Mouse (Mus musculus) midbrain, embryonic 16.5 days (tissue): ENCODE measurements around the gene Srebf2. TPM values are rescaled to one million over a fixed set of nuclear protein-coding genes. Genes with fewer than 3 reads are reported as not detected.
"Not testable (repeated sequence)": the region's sequence is repeated elsewhere in the genome, so short reads cannot be mapped to it uniquely, and the experiment has no call there.

Experiments used
- ATAC-seq: fragments of 200-750 bp; cut with Nextera tagmentation; 2 replicates; pipeline ENCODE4 v1.8.0; 2017; ENCODE audit warnings: moderate TSS enrichment
- H3K27ac ChIP-seq: fragments of 300-500 bp; sonication (generic); 2 replicates; pipeline ENCODE4 v1.5.1; 2014; ENCODE audit warnings: mild to moderate bottlenecking, low read length, mixed read lengths
- H3K27me3 ChIP-seq: fragments of 300-500 bp; sonication (generic); 2 replicates; pipeline ENCODE4 v1.6.1; 2014; ENCODE audit warnings: low read depth, low read length, mixed read lengths; ENCODE audit not compliant: control insufficient read depth, insufficient read depth
- H3K36me3 ChIP-seq: fragments of 300-500 bp; sonication (generic); 2 replicates; pipeline ENCODE4 v1.6.1; 2014; ENCODE audit warnings: mild to moderate bottlenecking, low read length, moderate library complexity, mixed read lengths; ENCODE audit not compliant: control insufficient read depth, insufficient read depth
- H3K4me1 ChIP-seq: fragments of 300-500 bp; sonication (generic); 2 replicates; pipeline ENCODE4 v1.6.1; 2014; ENCODE audit warnings: mild to moderate bottlenecking, low read length, mixed read lengths; ENCODE audit not compliant: control insufficient read depth, insufficient read depth
- H3K4me2 ChIP-seq: fragments of 300-500 bp; sonication (generic); 2 replicates; pipeline ENCODE4 v1.6.1; 2014; ENCODE audit warnings: mild to moderate bottlenecking, low read length, mixed read lengths
- H3K4me3 ChIP-seq: fragments of 300-500 bp; sonication (generic); 2 replicates; pipeline ENCODE4 v1.5.1; 2014; ENCODE audit warnings: low read depth, mild to moderate bottlenecking, low read length, moderate library complexity, mixed read lengths
- H3K9ac ChIP-seq: fragments of 300-500 bp; sonication (generic); 2 replicates; pipeline ENCODE4 v1.6.1; 2014; ENCODE audit warnings: low read depth, low read length, mixed read lengths
- H3K9me3 ChIP-seq: fragments of 300-500 bp; sonication (generic); replicated peaks from 2 replicates; pipeline ENCODE4 v1.6.1; 2014; ENCODE audit warnings: mild to moderate bottlenecking, low read length, mixed read lengths; ENCODE audit not compliant: control insufficient read depth, poor library complexity, severe bottlenecking
- WGBS: fragments of 180-500 bp; shearing (Covaris S2); extraction: QIAGEN DNeasy Blood & Tissue Kit; methylation state at CpG from one replicate; pipeline ENCODE4 v1.1.7; 2014; 5-methylcytosine and 5-hydroxymethylcytosine counted together
- polyA plus RNA-seq: library from polyadenylated mRNA; unstranded; fragments of >200 nt; fragmentation: Nextera tagmentation; extraction: Ambion mirVana; gene quantifications from 2 replicates; pipeline ENCODE4 v1.2.1, GENCODE M21; 2015

Srebf2 gene
- polyA plus RNA-seq, 1 experiment from 2014 or later: 194 TPM

GRCm38 (mm10) chr15:82232651-82233050 is 85.7 kb downstream of the Srebf2 start:
- no peak overlapping the region for H3K9ac ChIP-seq
- H3K4me2 ChIP-seq: no peak overlapping the region
- H3K27ac ChIP-seq: no peak overlapping the region
- H3K27me3 ChIP-seq: no peaks in the 10 kb centered on the region
- no peaks in the 10 kb centered on the region for H3K4me1 ChIP-seq
- 69% methylated on average over 4 of the region's 4 CpGs for WGBS
- no peaks in the 10 kb centered on the region for H3K9me3 ChIP-seq
- ATAC-seq: no peak
- no peak overlapping the region for H3K4me3 ChIP-seq
- H3K36me3 ChIP-seq: no peaks in the 10 kb centered on the region

GRCm38 (mm10) chr15:82235661-82236060 is 88.7 kb downstream of the Srebf2 start:
- Histone ChIP-seq H3K9ac (no peak overlapping the region), H3K4me3 (no peak overlapping the region), H3K4me1 (no peaks in the 10 kb centered on the region), H3K4me2 (no peak overlapping the region), H3K27ac (no peak overlapping the region), H3K36me3 (no peaks in the 10 kb centered on the region), H3K9me3 (no peaks in the 10 kb centered on the region), H3K27me3 (no peaks in the 10 kb centered on the region)
- no peak for ATAC-seq
- 69% methylated on average over 10 of the region's 10 CpGs for WGBS

GRCm38 (mm10) chr15:82236565-82236964 is 89.6 kb downstream of the Srebf2 start:
- Histone ChIP-seq H3K36me3 (no peaks in the 10 kb centered on the region), H3K9me3 (no peaks in the 10 kb centered on the region), H3K9ac (no peak overlapping the region), H3K27me3 (no peaks in the 10 kb centered on the region), H3K4me3 (no peak overlapping the region), H3K4me1 (no peaks in the 10 kb centered on the region), H3K4me2 (no peak overlapping the region), H3K27ac (no peak overlapping the region)
- WGBS: 19% methylated on average over 5 of the region's 5 CpGs
- peak; percentile 88 for ATAC-seq

GRCm38 (mm10) chr15:82243311-82243710 is 96.3 kb downstream of the Srebf2 start:
- no peaks in the 10 kb centered on the region for H3K36me3 ChIP-seq
- no peak for ATAC-seq
- 74% methylated on average over 3 of the region's 3 CpGs for WGBS
- H3K4me1 ChIP-seq: peaks cover 6% of the 10 kb centered on the region; the same call in 1 of the 2 replicates
- H3K9ac ChIP-seq: no peak overlapping the region; the same call in 1 of the 2 replicates
- H3K9me3 ChIP-seq: no peaks in the 10 kb centered on the region
- H3K27ac ChIP-seq: no peak overlapping the region
- peak overlapping the region; percentile 78 for H3K4me2 ChIP-seq
- H3K27me3 ChIP-seq: no peaks in the 10 kb centered on the region
- peak overlapping the region; percentile 66 for H3K4me3 ChIP-seq

GRCm38 (mm10) chr15:82243742-82244114 is 96.7 kb downstream of the Srebf2 start:
- H3K36me3 ChIP-seq: no peaks in the 10 kb centered on the region
- H3K4me1 ChIP-seq: peaks cover 6% of the 10 kb centered on the region; the same call in 1 of the 2 replicates
- H3K4me3 ChIP-seq: peak overlapping the region; percentile 66
- ATAC-seq: no peak; the same call in 1 of the 2 replicates
- H3K9me3 ChIP-seq: no peaks in the 10 kb centered on the region
- peak overlapping the region; percentile 66 for H3K9ac ChIP-seq
- peak overlapping the region; percentile 78 for H3K4me2 ChIP-seq
- H3K27ac ChIP-seq: no peak overlapping the region
- 4% methylated on average over 12 of the region's 12 CpGs for WGBS
- no peaks in the 10 kb centered on the region for H3K27me3 ChIP-seq

GRCm38 (mm10) chr15:82244115-82244804 is 97.3 kb downstream of the Srebf2 start, which contains the start of gene Cenpm:
Gene Cenpm (minus strand): TSS chr15:82244748.
- under 1% methylated on average over 53 of the region's 65 CpGs for WGBS
- peak within 1 kb of the TSS; percentile 68 for H3K27ac ChIP-seq
- peak within 1 kb of the TSS; percentile 66 for H3K4me3 ChIP-seq
- no peaks in the 10 kb centered on the region for H3K27me3 ChIP-seq
- no peaks in the 10 kb centered on the region for H3K36me3 ChIP-seq
- ATAC-seq: peak; percentile 97
- no peaks in the 10 kb centered on the region for H3K9me3 ChIP-seq
- H3K4me2 ChIP-seq: peak within 1 kb of the TSS; percentile 78
- H3K4me1 ChIP-seq: peaks cover 6% of the 10 kb centered on the region; the same call in 1 of the 2 replicates
- H3K9ac ChIP-seq: peak within 1 kb of the TSS; percentile 66

GRCm38 (mm10) chr15:82244805-82245161 is 97.8 kb downstream of the Srebf2 start:
- not testable (repeated sequence) for H3K4me1 ChIP-seq, H3K36me3 ChIP-seq, H3K9me3 ChIP-seq, H3K27me3 ChIP-seq
- peak overlapping the region; percentile 68; the same call in 1 of the 2 replicates for H3K27ac ChIP-seq
- ATAC-seq: peak; percentile 54
- WGBS: 21% methylated on average over 9 of the region's 9 CpGs
- H3K9ac ChIP-seq: peak overlapping the region; percentile 66; the same call in 1 of the 2 replicates
- peak overlapping the region; percentile 66 for H3K4me3 ChIP-seq
- H3K4me2 ChIP-seq: peak overlapping the region; percentile 78

- no peaks in the 10 kb centered on the region for H3K9me3 ChIP-seq
- H3K4me1 ChIP-seq: peaks cover 6% of the 10 kb centered on the region; the same call in 1 of the 2 replicates
- no peak overlapping the region for H3K9ac ChIP-seq
- H3K27ac ChIP-seq: no peak overlapping the region
- no peaks in the 10 kb centered on the region for H3K27me3 ChIP-seq
- WGBS: 83% methylated on average over 3 of the region's 3 CpGs
- H3K4me2 ChIP-seq: no peak overlapping the region
- ATAC-seq: no peak
- H3K36me3 ChIP-seq: no peaks in the 10 kb centered on the region
- no peak overlapping the region for H3K4me3 ChIP-seq
Measured at GRCm38 (mm10) chr15:82247131-82247776, 100.3 kb downstream of the Srebf2 start.

GRCm38 (mm10) chr15:82251579-82251978 is 104.6 kb downstream of the Srebf2 start:
- Histone ChIP-seq H3K4me3 (no peak overlapping the region), H3K27me3 (no peaks in the 10 kb centered on the region), H3K36me3 (no peaks in the 10 kb centered on the region), H3K27ac (no peak overlapping the region), H3K9ac (no peak overlapping the region), H3K9me3 (no peaks in the 10 kb centered on the region), H3K4me1 (peaks cover 11% of the 10 kb centered on the region), H3K4me2 (no peak overlapping the region)
- no peak for ATAC-seq
- 95% methylated on average over 3 of the region's 3 CpGs for whole genome bisulfite sequencing
